Mouse (Mus musculus) common myeloid progenitor, adult 5-6 weeks (primary cell): ENCODE measurements around the gene Crmp1. TPM values are rescaled to one million over a fixed set of nuclear protein-coding genes. Genes with fewer than 3 reads are reported as not detected.

Experiments used
- total RNA-seq: library from RNA; stranded (forward); fragments of 200-1000, 187-1606 nt; gene quantifications from 2 replicates; pipeline ENCODE4 v1.2.3, GENCODE M21; 2017

The Crmp1 gene
- total RNA-seq, 1 experiment from 2014 or later: not detected

Other genes starting within 250 kb of the Crmp1 start
- not detected in 2 replicates for gene Gm1043, start 156.6 kb upstream of the Crmp1 start, total RNA-seq
- gene Evc, start 95.0 kb downstream of the Crmp1 start, total RNA-seq: not detected in 2 replicates
- 0.37 TPM in 1 of 2 replicates, not detected in the other for gene Evc2, start 96.6 kb downstream of the Crmp1 start, total RNA-seq